Mouse (Mus musculus) C2C12 (cell line): ENCODE measurements around the gene Thsd1. TPM values are rescaled to one million over a fixed set of nuclear protein-coding genes. Genes with fewer than 3 reads are reported as not detected.

ENCODE experiments used
- H3K27me3 ChIP-seq: one replicate; pipeline ENCODE4 v1.6.1; 2011; ENCODE audit not compliant: control insufficient read depth, insufficient read depth, insufficient read length
- H3K36me3 ChIP-seq: one replicate; pipeline ENCODE4 v1.6.1; 2011; ENCODE audit not compliant: control insufficient read depth, insufficient read depth
- H3K4me3 ChIP-seq: one replicate; pipeline ENCODE4 v1.5.1; 2011; ENCODE audit warnings: mild to moderate bottlenecking, control low read depth; ENCODE audit not compliant: poor library complexity, insufficient read depth, severe bottlenecking
- H3K79me2 ChIP-seq: one replicate; pipeline ENCODE4 v1.6.1; 2011; ENCODE audit not compliant: control insufficient read depth, insufficient read depth
- H3K79me3 ChIP-seq: one replicate; pipeline ENCODE4 v1.6.1; 2011; ENCODE audit warnings: low read depth, control low read depth
- H3ac ChIP-seq: one replicate; pipeline ENCODE3; 2011; ENCODE audit warnings: low read depth; ENCODE audit not compliant: control insufficient read depth, insufficient read length
- CEBPB ChIP-seq: IDR thresholded peaks from one replicate; pipeline ENCODE4 v1.6.1; 2011; ENCODE audit warnings: low read depth, mild to moderate bottlenecking, control low read depth, moderate library complexity
- CTCF ChIP-seq: IDR thresholded peaks from one replicate; pipeline ENCODE4 v1.5.1; 2011; ENCODE audit not compliant: control insufficient read depth, insufficient read depth, insufficient read length
- FOSL1 ChIP-seq: IDR thresholded peaks from one replicate; pipeline ENCODE4 v1.8.0; 2011; ENCODE audit warnings: mild to moderate bottlenecking, low read length; ENCODE audit not compliant: poor library complexity, insufficient read depth, severe bottlenecking
- MAX ChIP-seq: IDR thresholded peaks from one replicate; pipeline ENCODE4 v1.6.1; 2011; ENCODE audit warnings: mild to moderate bottlenecking, control low read depth
- MYOD1 ChIP-seq: IDR thresholded peaks from one replicate; pipeline ENCODE4 v1.6.1; 2011; ENCODE audit warnings: low read depth; ENCODE audit not compliant: control insufficient read depth, insufficient read length
- MYOG ChIP-seq: IDR thresholded peaks from one replicate; pipeline ENCODE4 v1.6.1; 2011; ENCODE audit not compliant: control insufficient read depth, insufficient read length; ENCODE audit errors: extremely low read depth
- USF1 ChIP-seq: IDR thresholded peaks from one replicate; pipeline ENCODE4 v1.6.1; 2011; ENCODE audit warnings: low read depth, mild to moderate bottlenecking, control low read depth, moderate library complexity
- polyA plus RNA-seq: library from polyadenylated mRNA; unstranded; fragments of >200 nt; fragmentation: generic; extraction: Trizol; gene quantifications from one replicate; pipeline ENCODE4 v1.2.1, GENCODE M21; 2012; ENCODE audit warnings: missing spikeins

The Thsd1 gene
- polyA plus RNA-seq, 1 experiment = 0.04 TPM

DNA sequence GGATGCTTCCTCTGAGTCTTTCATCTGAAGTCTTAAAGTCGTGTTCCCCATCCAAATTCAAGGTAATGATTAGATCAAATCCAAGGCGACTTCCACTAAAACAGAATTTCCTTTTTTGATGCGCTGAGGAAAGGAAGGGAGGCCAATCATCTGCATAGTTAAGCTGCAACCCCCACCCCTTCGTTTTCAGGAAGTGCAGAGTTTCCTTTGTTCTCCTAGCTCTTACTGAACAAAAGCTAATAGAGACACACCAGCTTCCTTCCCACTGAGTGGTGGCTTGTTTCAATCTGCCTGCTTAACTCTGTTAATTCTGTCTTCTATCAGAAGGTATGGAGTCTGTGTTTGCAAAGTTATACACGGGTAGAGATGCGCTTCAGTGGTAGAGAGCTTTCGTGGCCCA is 1.5 kb downstream of the Thsd1 start:
- TF ChIP-seq MYOG = no peak
- no peak for TF ChIP-seq CEBPB
- TF ChIP-seq MYOD1 = no peak
- TF ChIP-seq MAX = no peak
- TF ChIP-seq CTCF = no peak
- TF ChIP-seq FOSL1 = no peak
- no peak for TF ChIP-seq USF1
- H3K36me3 ChIP-seq = no peaks in the 10 kb centered on the region
- no peak overlapping the region for H3K4me3 ChIP-seq
- H3ac ChIP-seq = no peak overlapping the region
- H3K79me3 ChIP-seq = no peaks in the 10 kb centered on the region
- H3K79me2 ChIP-seq = no peaks in the 10 kb centered on the region
- no peaks in the 10 kb centered on the region for H3K27me3 ChIP-seq

DNA sequence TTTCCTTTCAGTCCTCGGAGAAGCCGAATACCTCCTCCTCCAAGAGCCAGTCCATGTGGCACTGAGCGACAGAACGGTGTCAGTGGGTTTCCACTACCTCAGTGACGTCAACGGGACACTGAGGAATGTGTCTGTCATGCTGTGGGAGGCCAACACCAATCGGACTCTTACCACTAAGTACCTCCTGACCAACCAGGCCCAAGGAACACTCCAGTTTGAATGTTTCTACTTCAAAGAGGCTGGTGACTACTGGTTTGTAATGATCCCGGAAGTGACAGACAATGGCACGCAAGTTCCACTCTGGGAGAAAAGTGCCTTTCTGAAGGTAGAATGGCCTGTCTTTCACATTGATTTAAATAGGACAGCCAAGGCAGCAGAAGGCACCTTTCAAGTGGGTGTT is 15.9 kb downstream of the Thsd1 start:
- no peak overlapping the region for H3K4me3 ChIP-seq
- H3K79me3 ChIP-seq = no peaks in the 10 kb centered on the region
- H3ac ChIP-seq = no peak overlapping the region
- H3K79me2 ChIP-seq = no peaks in the 10 kb centered on the region
- TF ChIP-seq FOSL1 = no peak
- TF ChIP-seq MYOG = no peak
- TF ChIP-seq CEBPB = no peak
- no peak for TF ChIP-seq USF1
- no peak for TF ChIP-seq MYOD1
- TF ChIP-seq CTCF = no peak
- no peak for TF ChIP-seq MAX
- no peaks in the 10 kb centered on the region for H3K36me3 ChIP-seq
- peaks cover 3% of the 10 kb centered on the region for H3K27me3 ChIP-seq

DNA sequence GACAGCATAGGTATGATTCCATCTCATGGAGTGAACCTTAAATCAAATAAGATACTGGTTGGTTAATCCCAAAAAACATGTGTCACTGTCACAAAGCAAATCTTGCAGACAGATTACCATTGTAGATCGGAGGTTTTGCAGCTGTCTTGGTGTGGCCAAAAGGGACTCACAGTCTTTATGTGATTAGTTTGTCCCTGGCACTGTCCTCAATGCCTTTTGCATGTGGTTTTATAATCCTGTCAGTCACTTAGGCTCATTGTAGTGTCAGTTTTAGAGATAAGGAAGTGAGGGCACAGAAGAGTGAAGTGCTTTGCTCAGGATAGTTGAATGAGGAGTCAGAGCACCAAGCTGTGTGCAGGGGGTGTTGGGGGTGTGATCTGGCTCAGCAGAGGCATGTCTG is 18.6 kb downstream of the Thsd1 start:
- H3K27me3 ChIP-seq = peaks cover 3% of the 10 kb centered on the region
- H3ac ChIP-seq = no peak overlapping the region
- H3K4me3 ChIP-seq = no peak overlapping the region
- TF ChIP-seq MAX (no peak), CEBPB (no peak), MYOD1 (no peak), USF1 (no peak)
- H3K79me2 ChIP-seq = no peaks in the 10 kb centered on the region
- H3K36me3 ChIP-seq = no peaks in the 10 kb centered on the region
- no peaks in the 10 kb centered on the region for H3K79me3 ChIP-seq

DNA sequence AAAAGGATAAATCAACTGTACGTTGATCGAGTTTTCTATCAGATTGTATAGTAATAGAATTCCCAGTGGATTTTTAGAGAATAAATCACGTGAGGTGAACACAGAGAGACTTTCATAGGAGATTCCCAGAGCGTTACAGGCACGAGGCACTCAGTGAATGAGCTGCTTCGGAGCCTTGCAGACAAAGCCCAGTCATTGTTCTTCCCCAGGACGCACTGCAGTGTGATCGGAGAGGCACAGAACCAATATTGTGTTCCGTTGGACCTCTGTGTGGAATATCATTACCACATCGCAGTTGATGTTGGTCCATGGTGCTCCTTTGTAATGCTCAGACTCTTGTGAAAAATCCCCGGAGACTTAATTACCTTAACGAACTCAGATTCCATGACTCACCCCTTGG is 20.8 kb downstream of the Thsd1 start:
- H3K27me3 ChIP-seq = peaks cover 3% of the 10 kb centered on the region
- TF ChIP-seq CEBPB (no peak), USF1 (no peak), MAX (no peak), CTCF (no peak), MYOD1 (no peak), FOSL1 (no peak), MYOG (no peak)
- H3K79me3 ChIP-seq = no peaks in the 10 kb centered on the region
- no peaks in the 10 kb centered on the region for H3K79me2 ChIP-seq
- H3K4me3 ChIP-seq = no peak overlapping the region
- H3ac ChIP-seq = no peak overlapping the region
- no peaks in the 10 kb centered on the region for H3K36me3 ChIP-seq

DNA sequence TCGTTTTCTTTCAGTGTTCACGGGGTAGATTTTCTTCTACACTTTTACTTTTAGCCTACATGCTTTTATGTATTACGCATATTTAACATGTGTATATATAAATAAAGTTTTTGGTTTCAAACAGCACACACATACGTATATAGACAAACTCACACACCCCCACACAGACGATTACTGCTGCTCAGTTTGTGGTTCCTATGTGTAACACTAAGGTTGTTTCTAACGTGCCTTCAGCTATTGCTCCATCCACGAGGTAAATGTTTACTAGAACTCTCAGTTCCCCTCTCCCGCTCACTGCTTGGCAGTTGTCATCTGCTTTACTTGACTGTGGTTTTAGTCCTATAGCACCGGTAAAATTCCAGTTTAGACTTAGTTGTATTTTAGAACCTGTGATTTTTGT is 22.0 kb downstream of the Thsd1 start:
- H3K79me2 ChIP-seq = no peaks in the 10 kb centered on the region
- peaks cover 3% of the 10 kb centered on the region for H3K27me3 ChIP-seq
- TF ChIP-seq MYOG (no peak), MYOD1 (no peak), USF1 (no peak), CEBPB (no peak), MAX (no peak), CTCF (no peak), FOSL1 (no peak)
- H3K4me3 ChIP-seq = no peak overlapping the region
- no peaks in the 10 kb centered on the region for H3K79me3 ChIP-seq
- H3K36me3 ChIP-seq = no peaks in the 10 kb centered on the region
- no peak overlapping the region for H3ac ChIP-seq

DNA sequence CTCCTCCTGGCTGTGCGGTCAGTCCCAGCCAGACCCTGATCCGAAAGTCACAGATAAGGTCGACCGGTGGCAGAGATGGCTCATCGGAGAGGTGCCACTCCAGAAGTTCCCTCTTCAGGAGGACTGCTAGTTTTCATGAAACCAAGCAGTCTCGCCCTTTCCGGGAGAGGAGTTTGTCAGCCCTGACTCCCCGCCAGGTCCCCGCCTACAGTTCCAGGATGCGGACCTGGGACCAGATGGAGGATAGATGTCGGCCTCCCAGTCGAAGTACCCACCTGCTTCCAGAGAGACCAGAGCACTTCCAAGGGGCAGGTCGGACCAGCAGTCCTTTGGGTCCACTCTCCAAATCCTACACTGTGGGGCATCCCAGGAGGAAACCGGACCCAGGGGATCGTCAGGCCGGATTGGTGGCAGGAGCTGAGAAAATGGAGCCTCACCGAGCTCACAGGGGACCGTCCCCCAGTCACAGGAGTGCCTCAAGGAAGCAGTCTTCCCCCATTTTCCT is 31.9 kb downstream of the Thsd1 start:
- H3K4me3 ChIP-seq = no peak overlapping the region
- H3K79me2 ChIP-seq = no peaks in the 10 kb centered on the region
- H3ac ChIP-seq = no peak overlapping the region
- no peaks in the 10 kb centered on the region for H3K79me3 ChIP-seq
- no peak for TF ChIP-seq MYOG
- no peak for TF ChIP-seq MAX
- TF ChIP-seq USF1 = no peak
- no peak for TF ChIP-seq CEBPB
- TF ChIP-seq CTCF = no peak
- no peak for TF ChIP-seq FOSL1
- no peaks in the 10 kb centered on the region for H3K36me3 ChIP-seq
- H3K27me3 ChIP-seq = peaks cover 5% of the 10 kb centered on the region
